Mouse (Mus musculus): ENCODE measurements around the gene Srrd.
"Not testable (repeated sequence)": the region's sequence is repeated elsewhere in the genome, so short reads cannot be mapped to it uniquely, and the experiment has no call there.

Srrd gene

DNA sequence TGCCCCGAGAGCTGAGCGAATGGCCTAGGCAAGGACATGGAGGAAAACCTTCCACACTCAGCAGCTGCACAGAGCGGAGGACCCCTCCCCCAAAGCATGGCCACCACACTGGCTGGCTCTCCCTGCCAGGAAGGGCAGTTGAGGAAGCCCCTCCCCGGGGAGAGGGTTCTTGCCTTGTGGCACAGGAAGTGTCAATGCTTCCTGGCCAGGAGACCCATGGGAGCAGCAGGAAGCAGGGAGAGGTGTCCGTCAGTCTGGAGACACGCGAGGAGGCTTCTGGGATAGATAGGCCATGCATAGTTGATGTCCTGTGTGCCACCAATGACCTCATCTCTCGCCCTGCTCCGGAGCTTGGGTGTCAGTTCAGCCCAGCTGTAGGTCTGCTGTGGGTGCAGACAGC lies 13.5 kb upstream of the Srrd start:
- no peak for DNase-seq (ENCODE audit: low spot score in 2 of 2)

DNA sequence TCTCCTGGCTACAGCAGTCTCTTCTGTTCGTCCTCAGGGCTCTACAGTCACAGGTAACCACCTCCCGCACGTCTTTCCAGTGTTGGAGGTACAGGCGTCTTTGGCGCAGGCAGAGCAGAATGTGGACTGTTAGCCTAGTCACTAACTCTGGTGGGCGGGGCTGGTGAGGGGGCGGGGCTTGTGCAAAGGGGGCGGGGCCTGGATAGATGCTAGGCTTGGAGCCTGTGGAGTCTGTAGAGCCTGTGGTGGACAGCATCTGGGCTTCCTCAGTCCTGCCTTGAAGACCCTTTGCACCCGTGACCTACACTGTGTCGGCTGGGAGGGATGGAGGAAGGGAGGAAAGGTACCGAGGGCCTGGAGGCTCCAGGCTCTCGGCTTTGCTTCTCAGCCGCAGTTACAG lies 13.1 kb upstream of the Srrd start, which contains the start of gene Gm6583:
Gm6583 (minus strand) TSS at position 124 of the 400 bp plus-strand sequence.
- no peak for DNase-seq (ENCODE audit: low spot score in 2 of 2)

DNA sequence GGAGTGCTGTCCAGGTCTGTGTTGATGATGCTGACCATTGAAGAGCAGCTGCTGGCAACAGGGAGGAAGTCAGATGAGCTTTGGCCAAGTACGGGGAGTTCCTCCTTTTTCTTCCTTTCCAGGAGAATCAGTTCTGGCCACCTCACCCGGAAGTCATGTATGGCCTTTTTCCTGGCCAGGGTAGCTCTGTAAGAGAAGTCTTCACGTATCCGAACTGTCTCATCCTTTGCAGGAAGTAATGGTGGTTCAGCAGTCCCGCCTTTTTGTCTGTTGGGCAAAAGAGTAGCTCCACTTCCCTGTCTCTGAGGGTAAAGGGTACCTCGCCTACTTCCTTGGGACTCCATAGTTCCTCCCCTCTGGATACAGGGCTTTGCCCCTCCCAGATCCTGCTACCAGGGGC lies 12.7 kb upstream of the Srrd start:
- DNase-seq (ENCODE audit: low spot score in 2 of 2): no peak

DNA sequence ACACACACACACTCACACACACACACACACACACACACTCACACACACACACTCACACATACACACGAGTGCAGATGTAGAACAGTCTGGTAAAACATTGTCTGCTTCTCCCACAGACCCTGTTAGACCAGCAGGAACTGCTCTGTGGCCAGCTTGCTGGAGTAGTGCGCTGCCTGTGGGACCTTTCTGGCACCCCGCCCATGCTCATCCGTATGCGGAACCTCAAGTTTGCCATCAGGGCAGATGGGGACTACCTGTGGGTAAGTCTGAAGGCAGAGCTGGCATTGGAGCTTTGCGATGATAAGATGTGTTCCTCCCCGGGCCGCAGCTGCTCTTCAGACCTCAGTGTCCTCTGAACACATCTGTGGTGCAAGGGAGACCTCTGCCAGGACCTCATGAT lies 6.3 kb upstream of the Srrd start:
- no peak for DNase-seq (ENCODE audit: low spot score in 2 of 2)

DNA sequence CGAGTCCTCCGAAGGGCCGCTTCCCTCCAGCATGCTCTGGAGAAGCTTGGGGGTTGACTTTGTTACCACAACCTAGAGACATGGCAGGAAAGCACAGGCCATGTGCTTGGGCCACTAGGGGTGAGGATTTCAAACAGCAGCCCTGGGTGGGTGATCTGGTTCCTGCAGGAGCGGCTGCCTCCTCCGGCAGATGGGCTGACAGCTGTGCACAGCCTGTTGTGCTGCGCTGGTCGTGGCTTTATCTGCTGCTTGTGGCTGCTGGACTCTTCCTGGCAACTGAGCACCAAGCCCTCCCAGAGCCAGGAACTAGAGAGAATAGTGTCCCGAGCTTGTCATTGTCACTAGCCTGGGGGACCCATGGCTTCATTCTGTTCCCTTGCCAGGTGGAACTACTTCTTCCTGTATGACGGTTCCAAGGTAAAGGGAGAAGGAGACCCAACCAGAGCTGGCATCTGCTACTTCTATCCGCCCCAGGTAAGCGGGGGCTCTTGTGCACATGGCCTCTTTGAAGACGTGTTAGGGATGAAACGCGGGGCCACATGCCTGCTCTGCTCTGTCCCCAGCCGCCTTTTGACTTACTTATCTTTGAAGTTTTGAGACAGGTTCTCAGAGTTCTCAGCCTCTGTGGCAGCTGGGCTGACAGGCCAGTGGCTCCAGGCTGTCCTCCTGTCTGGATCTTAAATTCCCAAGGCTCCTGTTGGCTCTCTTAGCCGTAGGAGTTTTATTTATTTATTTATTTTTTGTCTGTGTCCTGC lies 3.5 kb upstream of the Srrd start:
- DNase-seq (ENCODE audit: low spot score in 2 of 2): no peak

DNA sequence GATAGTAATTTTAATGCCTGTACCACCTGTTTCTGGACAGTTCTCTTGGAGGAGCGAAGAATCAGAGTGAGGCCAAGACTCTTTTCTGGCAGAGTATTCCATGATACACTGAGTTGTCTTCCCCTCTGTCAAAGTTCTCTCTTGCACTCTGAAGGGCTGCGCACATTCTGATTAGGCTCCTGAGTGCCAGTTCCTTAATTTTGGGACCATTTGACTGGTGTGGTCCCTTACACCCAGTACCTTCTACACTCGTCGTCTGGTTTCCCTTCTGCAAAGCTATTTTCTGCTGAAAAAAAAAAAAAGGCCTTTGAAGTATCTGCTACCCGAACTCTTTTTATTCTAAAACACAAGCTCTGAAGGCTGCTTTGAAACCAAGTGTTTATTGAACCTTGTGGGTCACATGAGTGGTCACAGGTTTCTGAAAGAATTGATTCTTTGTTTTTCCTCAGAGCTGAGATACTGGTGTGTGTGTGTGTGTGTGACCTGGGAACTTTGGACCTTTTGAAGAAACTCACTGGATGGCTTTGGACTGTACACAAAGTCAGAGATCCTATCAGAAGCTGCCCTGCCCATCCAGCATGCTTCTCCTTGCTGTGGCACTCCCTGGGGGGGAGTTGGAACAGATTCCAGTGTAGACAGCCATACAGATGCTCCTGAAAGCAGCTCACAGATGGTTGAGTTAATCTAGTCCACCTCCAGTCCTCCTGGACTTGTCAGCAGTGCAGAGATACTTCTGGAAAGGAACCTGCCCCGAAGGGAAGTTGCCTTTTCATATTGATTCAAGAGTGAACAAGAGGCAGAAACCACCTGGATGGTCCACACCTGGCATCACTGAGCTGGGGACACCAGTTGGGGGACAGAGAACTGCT lies 1.5 kb upstream of the Srrd start:
- DNase-seq (ENCODE audit: low spot score in 2 of 2): no peak

DNA sequence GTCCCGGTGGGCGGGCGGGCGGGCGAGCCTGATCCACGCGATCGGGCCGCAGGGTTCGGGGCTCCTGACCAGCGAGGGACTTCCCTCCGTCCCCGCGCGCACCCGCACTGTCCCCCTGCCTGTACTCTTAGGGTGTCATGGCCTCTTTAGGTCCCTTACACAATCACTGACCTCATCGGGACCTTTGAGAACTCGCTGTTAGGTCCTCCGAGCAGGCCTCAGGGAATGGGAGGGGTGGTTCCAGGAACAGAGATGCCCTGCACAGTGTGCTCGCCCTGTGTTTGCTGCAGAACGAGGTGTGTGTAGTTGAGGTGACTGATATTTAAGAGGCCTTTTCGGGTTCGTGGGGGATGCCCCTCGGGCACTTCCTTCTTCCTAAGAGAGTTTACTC lies 360 bp upstream of the Srrd start:
- no peak for DNase-seq (ENCODE audit: low spot score in 2 of 2)

DNA sequence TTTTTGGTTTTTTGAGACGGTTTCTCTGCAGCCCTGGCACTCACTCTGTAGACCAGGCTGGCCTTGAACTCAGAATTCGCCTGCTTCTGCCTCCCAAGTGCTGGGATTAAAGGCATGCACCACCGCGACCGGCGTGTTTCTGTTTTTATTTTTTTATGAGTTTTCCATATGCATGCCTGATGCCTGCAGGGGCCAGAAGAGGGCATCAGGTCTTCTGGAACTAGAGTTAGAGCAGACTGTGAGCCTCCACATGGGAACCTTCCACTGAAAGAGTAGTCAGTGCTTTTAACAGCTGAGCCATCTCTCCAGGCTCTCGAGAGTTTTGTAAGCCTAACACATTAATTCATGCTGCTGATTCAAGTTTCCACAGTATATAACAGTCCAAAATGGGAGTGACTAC lies 3.6 kb downstream of the Srrd start:
- no peak for DNase-seq (ENCODE audit: low spot score in 2 of 2)

DNA sequence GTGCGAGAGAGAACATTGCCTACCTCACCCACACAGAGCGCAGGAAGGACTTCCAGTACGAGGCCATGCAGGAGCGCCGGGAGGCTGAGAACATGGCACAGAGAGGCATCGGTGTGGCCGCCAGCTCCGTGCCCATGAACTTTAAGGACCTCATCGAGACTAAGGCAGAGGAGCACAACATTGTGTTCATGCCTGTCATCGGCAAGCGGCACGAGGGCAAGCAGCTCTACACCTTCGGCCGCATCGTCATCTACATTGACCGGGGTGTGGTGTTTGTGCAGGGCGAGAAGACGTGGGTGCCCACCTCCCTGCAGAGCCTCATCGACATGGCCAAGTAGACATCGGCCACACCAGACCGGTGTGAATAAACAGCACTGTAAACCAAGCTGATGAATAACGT lies 5.8 kb downstream of the Srrd start:
- DNase-seq (ENCODE audit: low spot score in 2 of 2): no peak

DNA sequence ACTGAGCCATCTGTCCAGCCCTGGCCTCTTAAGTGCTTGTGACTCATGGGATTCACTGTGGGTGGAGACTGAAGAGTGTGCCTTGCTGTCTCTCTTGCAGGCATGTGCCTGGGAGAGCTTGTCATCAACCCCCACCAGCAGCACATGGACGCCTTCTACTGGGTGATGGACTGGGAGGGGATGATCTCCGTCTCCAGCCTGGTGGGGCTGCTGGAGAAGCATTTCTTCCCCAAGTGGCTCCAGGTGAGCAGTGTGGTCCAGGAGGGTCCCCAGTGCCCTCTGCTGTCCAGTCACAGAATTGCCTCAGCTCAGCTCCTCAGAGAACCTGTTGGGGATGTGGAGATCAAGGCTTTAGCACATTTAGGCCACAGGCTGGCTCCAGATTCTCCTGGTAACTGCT lies 7.4 kb downstream of the Srrd start:
- peak; percentile 53 to 62 for DNase-seq (ENCODE audit: low spot score in 2 of 2)

DNA sequence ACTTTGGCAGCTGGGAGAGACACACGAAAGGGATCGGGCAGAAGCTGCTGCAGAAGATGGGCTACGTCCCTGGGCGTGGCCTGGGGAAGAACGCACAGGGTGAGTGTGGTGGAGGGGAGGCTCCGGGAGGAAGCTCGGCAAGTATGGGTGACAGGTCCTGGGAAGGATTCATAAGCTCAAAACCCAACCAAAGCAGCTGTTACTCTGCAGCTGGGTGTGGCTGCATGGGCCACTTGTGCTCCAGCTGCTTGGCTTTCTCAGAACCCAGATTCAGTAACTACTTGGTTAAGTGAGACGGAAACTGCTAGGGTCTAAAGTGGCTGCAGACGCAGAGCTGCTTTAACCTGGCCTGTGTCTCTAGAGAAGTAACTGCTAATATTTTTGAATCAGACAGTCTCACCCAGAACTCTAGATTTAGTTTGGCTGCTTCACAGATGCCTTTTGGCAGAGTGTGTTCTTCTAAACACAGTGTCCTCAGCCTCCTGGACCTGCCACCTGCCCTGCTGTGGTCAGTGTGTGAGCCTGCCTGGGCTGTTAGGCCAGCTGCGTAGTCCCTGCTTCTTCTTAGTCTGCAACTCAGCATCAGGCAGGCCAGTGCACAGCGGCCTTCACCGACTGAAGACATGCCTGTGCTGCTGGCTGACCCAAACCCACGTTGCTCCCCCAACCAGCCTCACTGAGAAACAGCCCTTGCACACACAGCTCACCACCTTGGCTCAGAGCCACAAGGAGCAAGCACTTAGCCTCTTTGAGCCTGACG lies 12.9 kb downstream of the Srrd start:
- DNase-seq (ENCODE audit: low spot score in 2 of 2): no peak

DNA sequence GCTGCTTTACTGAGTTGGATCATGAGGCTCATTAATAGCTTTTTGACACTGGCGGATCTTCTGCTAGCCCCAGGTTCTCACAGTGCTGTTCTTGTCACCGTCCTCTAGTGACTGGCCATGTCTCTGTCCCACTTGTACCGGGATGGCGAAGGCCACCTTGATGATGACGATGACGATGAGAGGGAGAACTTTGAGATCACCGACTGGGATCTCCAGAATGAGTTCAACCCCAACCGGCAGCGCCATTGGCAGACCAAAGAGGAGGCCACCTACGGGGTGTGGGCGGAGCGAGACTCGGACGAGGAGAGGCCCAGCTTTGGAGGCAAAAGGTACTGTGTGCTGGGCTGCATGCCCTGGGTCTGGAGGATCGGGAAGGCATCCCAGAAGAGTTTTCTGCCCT lies 15.0 kb downstream of the Srrd start:
- DNase-seq (ENCODE audit: low spot score in 2 of 2): no peak

DNA sequence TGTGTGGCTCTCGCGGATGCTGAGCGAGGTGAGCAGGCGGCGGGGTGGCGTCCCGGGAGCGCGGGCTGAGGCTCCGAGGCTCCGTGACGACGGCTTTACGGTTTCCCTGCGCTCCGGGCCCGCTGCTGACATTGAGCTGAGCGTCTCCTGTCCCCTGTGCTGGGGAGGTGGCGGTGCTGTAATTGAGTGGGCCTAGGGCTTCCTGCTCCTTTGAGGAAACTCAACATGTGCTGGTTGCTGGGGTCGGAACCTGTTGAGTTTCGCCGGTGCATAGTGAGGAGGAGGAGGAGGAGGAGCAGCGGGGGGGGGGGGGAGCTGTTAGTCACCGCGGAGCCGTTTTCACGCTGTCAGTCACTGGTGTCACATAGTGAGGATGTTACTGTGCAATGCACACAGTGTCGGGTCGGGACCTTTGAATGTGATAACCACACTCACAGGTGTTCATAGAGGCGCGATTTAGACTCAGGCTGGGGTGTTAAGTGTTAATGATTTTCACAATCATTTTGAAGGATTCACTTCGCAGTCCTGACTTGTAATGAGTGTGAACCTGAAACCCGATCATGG lies 16.3 kb downstream of the Srrd start:
- peak in 1 of 2 experiments; percentile 47 for DNase-seq (ENCODE audit: low spot score in 2 of 2)

DNA sequence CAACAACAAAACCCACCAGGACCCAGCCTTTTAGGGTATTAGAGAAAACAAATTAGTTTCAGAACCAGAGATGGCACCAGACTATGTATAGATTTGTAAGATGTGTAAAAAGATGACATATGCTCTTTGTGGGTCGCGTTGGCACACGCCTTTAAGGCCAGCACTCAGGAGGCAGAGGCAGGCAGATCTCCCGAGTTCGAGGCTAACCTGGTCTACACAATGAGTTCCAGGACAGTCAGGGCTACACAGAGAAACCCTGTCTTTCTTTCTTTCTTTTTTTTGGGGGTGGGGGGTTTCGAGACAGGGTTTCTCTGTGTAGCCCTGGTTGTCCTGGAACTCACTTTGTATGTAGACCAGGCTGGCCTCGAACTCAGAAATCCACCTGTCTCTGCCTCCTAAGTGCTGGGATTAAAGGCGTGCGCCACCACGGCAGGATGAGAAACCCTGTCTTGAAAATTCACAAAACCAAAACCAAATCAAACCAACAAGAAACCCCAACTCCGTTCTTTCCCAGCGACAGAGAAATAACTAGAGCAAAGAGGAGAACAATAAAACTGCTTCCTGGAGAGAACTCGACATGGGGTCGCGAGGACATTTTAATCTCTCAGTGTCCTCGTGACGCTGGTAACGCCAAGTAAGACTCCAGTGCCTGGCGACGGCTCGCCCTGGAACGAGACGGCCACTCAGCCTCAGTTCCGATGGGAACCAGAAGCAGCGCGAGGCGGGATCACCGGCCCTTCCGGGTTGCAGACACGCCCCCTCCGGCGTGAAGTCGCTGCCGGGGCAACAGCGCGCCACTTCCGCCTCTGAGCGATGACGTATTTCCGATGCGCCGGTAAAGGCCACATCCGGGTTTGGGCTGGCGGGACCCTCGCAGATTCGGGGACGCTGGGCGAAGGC lies 17.0 kb downstream of the Srrd start, which contains the start of gene Tfip11:
Tfip11 (plus strand) TSS at position 813 of the 900 bp plus-strand sequence.
- peak; percentile 91 to 92 for DNase-seq (ENCODE audit: low spot score in 2 of 2)

DNA sequence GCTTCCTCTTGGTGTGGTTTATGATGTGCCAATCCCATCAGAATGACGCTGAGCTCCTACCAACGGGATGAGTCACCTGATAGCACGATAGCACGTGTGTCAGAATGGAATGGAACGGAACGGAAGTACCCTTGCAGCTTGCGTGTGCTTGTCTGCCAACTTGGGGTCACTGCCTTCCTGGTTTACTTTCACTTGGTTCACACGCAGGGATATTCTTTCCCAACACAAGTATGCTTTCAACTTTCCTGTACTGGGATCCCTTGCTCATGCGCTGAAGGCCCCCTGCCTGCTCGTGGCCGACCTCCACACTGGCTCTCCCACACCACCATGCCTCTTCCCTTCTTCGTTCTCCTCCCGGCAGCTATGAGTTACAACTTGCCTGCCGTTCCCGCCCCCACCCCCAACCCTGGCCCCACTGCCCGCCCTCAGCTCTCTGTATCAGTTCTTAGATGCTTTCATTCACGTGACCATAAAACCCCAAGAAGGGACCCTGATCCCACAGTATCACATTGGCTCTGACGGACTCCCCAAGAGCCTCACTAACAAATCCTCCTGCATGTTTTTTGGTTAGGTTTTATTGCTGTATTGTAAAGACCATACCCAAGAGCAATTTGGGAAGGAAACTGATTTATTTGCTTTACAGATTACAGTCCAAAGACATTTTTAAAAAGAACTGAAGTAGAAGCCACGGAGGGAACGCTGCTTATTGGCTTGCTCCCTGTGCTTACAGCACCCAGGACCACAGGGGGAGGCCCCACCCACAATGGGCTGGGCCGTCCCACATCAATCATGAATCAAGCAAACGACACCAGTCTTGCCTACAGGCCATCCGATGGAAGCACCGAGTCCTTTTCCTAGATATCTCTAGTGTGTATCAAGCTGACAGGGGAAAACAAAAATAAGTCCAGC lies 17.9 kb downstream of the Srrd start:
- DNase-seq (ENCODE audit: low spot score in 2 of 2): peak; percentile 67 to 73

DNA sequence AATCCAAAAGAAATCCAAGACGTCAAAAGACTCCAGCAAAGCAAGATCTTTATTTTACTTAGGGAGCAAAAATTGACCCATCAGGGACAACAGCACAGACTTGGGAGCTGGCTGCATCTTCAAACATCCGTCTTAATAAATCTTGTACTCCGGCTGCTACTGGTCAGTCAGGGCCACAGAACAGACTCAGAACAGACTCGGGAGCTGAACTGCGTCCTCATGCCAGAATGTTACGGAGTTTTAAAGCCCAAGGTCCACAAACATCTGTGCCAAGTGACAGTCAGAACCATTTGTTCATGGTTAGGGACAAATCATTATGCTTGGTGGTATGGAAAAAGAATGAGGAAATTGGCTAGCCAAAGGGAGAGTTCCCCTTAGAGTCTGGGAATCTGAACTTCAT lies 19.6 kb downstream of the Srrd start:
- no peak for DNase-seq (ENCODE audit: low spot score in 2 of 2)

DNA sequence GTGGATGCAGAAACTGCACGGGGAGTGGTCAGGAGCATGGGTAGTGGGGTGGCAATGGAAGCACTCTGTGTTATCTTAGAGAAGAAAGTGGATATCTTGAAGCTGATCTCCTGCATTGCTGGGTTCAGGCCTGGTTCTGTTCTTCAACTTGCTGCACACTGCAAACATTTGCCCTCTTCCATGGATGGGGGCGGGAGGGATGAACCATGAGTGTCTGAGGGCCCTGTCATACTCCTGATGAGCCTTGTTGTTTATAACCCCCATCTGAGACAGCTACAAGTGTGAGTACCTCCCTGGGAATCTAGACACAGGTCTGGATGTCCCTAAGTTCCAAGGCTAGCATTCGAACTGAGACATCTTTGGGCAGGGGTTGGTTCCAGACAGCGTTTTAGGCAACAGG lies 21.5 kb downstream of the Srrd start:
- no peak for DNase-seq (ENCODE audit: low spot score in 2 of 2)

DNA sequence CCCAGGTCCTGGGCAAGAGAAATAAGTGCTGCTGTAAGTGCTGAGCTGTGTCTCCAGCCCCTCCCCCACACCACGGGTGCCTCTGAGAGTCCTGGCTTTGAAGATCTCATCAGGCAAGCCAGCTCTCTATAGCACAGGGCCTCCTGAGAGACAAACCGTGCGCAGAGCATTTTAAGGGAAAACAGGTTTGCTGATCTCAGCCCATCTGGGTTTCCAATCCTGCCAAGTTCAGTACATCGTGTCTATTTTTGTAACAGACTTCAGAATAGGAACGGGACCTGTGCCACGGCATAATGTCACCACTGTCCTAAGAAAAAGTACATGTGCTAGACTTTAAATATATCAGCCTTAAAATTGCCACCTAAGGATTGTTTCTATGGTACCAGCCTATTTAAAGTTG lies 21.9 kb downstream of the Srrd start:
- DNase-seq (ENCODE audit: low spot score in 2 of 2): no peak

DNA sequence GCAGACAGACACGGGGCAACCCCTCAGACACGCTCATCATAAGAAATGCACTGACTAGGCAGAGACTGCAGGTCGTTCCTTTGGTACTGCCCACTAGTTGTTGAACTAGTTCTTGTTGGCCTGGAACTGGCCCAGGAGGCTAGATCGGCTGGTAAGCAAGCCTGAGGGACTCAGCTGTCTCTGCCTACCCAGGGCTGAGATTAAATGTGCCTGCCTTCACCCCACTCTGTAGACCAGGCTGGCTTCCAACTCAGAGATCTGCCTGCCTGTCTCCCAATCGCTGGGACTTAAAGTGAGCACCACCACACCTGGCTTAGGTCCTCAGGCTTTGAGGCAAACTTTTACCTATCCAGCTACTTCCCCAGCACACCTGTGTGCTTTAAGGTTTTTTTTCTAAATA lies 22.5 kb downstream of the Srrd start:
- DNase-seq (ENCODE audit: low spot score in 2 of 2): no peak

DNA sequence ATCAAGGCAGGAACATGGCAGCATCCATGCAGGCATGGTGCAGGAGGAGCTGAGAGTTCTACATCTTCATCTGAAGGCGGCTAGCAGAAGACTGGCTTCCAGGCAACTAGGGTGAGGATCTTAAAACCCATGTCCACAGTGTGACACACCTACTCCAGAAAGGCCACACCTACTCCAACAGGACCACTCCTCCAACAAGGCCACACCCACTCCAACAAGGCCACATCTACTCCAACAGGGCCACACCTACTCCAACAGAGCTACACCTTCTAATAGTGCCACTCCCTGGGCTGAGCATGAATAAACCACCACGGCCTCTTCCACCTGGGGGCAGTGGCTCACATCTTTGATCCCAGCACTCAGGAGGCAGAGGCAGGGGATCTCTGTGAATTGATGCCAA lies 23.5 kb downstream of the Srrd start:
- not testable (repeated sequence) for DNase-seq (ENCODE audit: low spot score in 2 of 2)
